Mouse (Mus musculus): ENCODE results near the gene Rom1.
A peak's percentile ranks its signal among the peaks of the same experiment; 100 is the strongest.

The Rom1 gene

GRCm38 (mm10) chr19:8942276-8942964 is 13.3 kb upstream of the Rom1 start:
- no peak for DNase-seq (ENCODE audit: low read depth)

GRCm38 (mm10) chr19:8941515-8942217 is 12.5 kb upstream of the Rom1 start, which contains the start of gene Mta2:
Gene Mta2 (plus strand): TSS chr19:8941875.
- peak; percentile 91 for DNase-seq (ENCODE audit: low read depth)

- no peak for DNase-seq (ENCODE audit: low read depth)
These were observed 12.0 kb upstream of the Rom1 start for GRCm38 (mm10) chr19:8941136-8941514.

- no peak for DNase-seq (ENCODE audit: low read depth)
These were observed 11.5 kb upstream of the Rom1 start for GRCm38 (mm10) chr19:8940526-8941133.

GRCm38 (mm10) chr19:8936736-8937135 is 7.6 kb upstream of the Rom1 start:
- no peak for DNase-seq (ENCODE audit: low read depth)

- no peak for DNase-seq (ENCODE audit: low read depth)
These were observed 1.6 kb upstream of the Rom1 start for GRCm38 (mm10) chr19:8930771-8931170.

GRCm38 (mm10) chr19:8930117-8930516 is 961 bp upstream of the Rom1 start:
- DNase-seq (ENCODE audit: low read depth) = no peak

- no peak for DNase-seq (ENCODE audit: low read depth)
These were observed 400 bp downstream of the Rom1 start for GRCm38 (mm10) chr19:8928689-8929223.

- DNase-seq (ENCODE audit: low read depth) = no peak
These were observed 1.1 kb downstream of the Rom1 start for GRCm38 (mm10) chr19:8927891-8928525.

- DNase-seq (ENCODE audit: low read depth) = no peak
These were observed 2.4 kb downstream of the Rom1 start for GRCm38 (mm10) chr19:8926766-8927165.

GRCm38 (mm10) chr19:8921741-8922140 is 7.4 kb downstream of the Rom1 start:
- DNase-seq (ENCODE audit: low read depth) = no peak

- DNase-seq (ENCODE audit: low read depth) = no peak
These were observed 8.3 kb downstream of the Rom1 start for GRCm38 (mm10) chr19:8920836-8921291.

GRCm38 (mm10) chr19:8920073-8920736 is 9.0 kb downstream of the Rom1 start, which contains the start of gene B3gat3:
Gene B3gat3 (plus strand): TSS chr19:8920374.
- DNase-seq (ENCODE audit: low read depth) = peak; percentile 83

- no peak for DNase-seq (ENCODE audit: low read depth)
These were observed 9.5 kb downstream of the Rom1 start for GRCm38 (mm10) chr19:8919684-8920072.

GRCm38 (mm10) chr19:8919000-8919399 is 10.2 kb downstream of the Rom1 start:
- DNase-seq (ENCODE audit: low read depth) = no peak

- no peak for DNase-seq (ENCODE audit: low read depth)
These were observed 14.9 kb downstream of the Rom1 start for GRCm38 (mm10) chr19:8914212-8914611.

- no peak for DNase-seq (ENCODE audit: low read depth)
These were observed 17.3 kb downstream of the Rom1 start for GRCm38 (mm10) chr19:8911810-8912209.

GRCm38 (mm10) chr19:8908531-8908930 is 20.6 kb downstream of the Rom1 start:
- no peak for DNase-seq (ENCODE audit: low read depth)

GRCm38 (mm10) chr19:8903412-8903811 is 25.7 kb downstream of the Rom1 start:
- no peak for DNase-seq (ENCODE audit: low read depth)

GRCm38 (mm10) chr19:8899079-8899478 is 30.1 kb downstream of the Rom1 start:
- DNase-seq (ENCODE audit: low read depth) = no peak

GRCm38 (mm10) chr19:8898576-8898975 is 30.6 kb downstream of the Rom1 start:
- DNase-seq (ENCODE audit: low read depth) = no peak
